Mouse (Mus musculus) urinary bladder, postnatal 25 days (tissue): ENCODE data around the gene Wdtc1.

Source experiments
- DNase-seq: peaks from one replicate; pipeline ENCODE4 v3.0.0; 2022; ENCODE audit warnings: low spot score

Wdtc1 gene

GRCm38 (mm10) chr4:133250609-133251008, 102.7 kb downstream of the Wdtc1 start:
- peak; percentile 93 for DNase-seq

GRCm38 (mm10) chr4:133247806-133248449, 105.4 kb downstream of the Wdtc1 start:
- DNase-seq, result no peak

- DNase-seq, result no peak
Measured at GRCm38 (mm10) chr4:133247072-133247471, 106.2 kb downstream of the Wdtc1 start.

GRCm38 (mm10) chr4:133244289-133244688, 109.0 kb downstream of the Wdtc1 start:
- no peak for DNase-seq

GRCm38 (mm10) chr4:133243538-133243937, 109.7 kb downstream of the Wdtc1 start:
- no peak for DNase-seq

- DNase-seq, result no peak
Measured at GRCm38 (mm10) chr4:133242710-133243109, 110.6 kb downstream of the Wdtc1 start.
